ENCODE assay signal across 8 mouse cellular contexts in the genomic region with DNA sequence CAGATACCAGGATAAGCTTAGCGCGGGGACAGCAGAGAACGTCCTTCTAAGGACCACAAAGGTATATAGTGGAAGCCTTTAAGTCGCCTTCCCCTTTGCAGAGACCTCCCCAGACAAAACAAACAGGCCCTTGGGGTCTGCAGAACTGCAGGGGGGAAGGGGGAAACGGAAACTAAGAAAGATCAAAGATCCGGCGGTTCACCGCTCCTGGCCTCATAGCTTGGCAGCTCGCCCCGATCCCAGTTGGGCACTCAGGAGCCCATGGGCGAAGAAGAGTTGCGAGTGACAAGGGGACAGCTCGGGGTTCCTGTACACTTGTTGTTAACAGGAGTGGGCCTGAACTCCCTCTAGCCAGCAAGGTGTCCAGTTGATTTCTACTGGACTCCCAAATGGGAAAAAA. TPM values are rescaled to one million over a fixed set of nuclear protein-coding genes. Genes with fewer than 3 reads are reported as not detected.
DNase-seq lines count a peak whose midpoint lies in the region; ATAC-seq and TF ChIP-seq lines count a peak whose summit lies in the region.

No protein-coding gene starts in this region.

- ATAC-seq in CD4-positive, CD25-positive, alpha-beta regulatory T cell, adult 4 months = no peak
- no peak for ATAC-seq in lung, embryonic 14.5 days (ENCODE audit: insufficient read depth)
- ATAC-seq in hindbrain, embryonic 11.5 days (ENCODE audit: low FRiP score) = no peak
- ATAC-seq in monocyte, adult 5-6 weeks (replicated peaks; ENCODE audit: insufficient number of reproducible peaks, low FRiP score, low TSS enrichment, poor library complexity, severe bottlenecking) = no peak
- ATAC-seq in inflammation-experienced regulatory T-cells, adult 6 months = no peak

- peaks cover 21% of the 10 kb centered on the region for H3K4me1 ChIP-seq in lung, embryonic 14.5 days (ENCODE audit: insufficient read depth)
- peaks cover 13% of the 10 kb centered on the region for H3K4me1 ChIP-seq in hindbrain, embryonic 11.5 days (replicated peaks; ENCODE audit: control insufficient read depth, insufficient read depth, low read length)

- H3K4me2 ChIP-seq in lung, embryonic 14.5 days = peak overlapping the region; percentile 93
- H3K4me2 ChIP-seq in hindbrain, embryonic 11.5 days (replicated peaks; ENCODE audit: low read depth, low read length) = no peak overlapping the region

- peak; percentile 2 for DNase-seq in CD4-positive, CD25-positive, alpha-beta regulatory T cell, adult 2 months (ENCODE audit: low read depth, low spot score)
- peak; percentile 56 for DNase-seq in lung, embryonic 14.5 days
- DNase-seq in lung, adult 18-20 months = no peak
- peak; percentile 30 for DNase-seq in hindbrain, embryonic 11.5 days (ENCODE audit: low spot score)
- peak; percentile 37 to 53 for DNase-seq in lung, postnatal 4 days

- no peaks in the 10 kb centered on the region for H3K9me3 ChIP-seq in lung, embryonic 14.5 days (ENCODE audit: low read depth, low read length)
- H3K9me3 ChIP-seq in hindbrain, embryonic 11.5 days (ENCODE audit: control insufficient read depth, low read length) = no peaks in the 10 kb centered on the region

- H3K27ac ChIP-seq in lung, embryonic 14.5 days (ENCODE audit: low read depth) = no peak overlapping the region
- no peak overlapping the region for H3K27ac ChIP-seq in hindbrain, embryonic 11.5 days (ENCODE audit: low read depth, low read length)

- H3K4me3 ChIP-seq in lung, embryonic 14.5 days (ENCODE audit: low read depth, low read length) = peak overlapping the region; percentile 83
- H3K4me3 ChIP-seq in hindbrain, embryonic 11.5 days (ENCODE audit: low read depth, low read length) = no peak overlapping the region

- no peak for TF ChIP-seq CTCF in lung, embryonic 14.5 days (IDR thresholded peaks at IDR 0.05; ENCODE audit: low read depth)

- 11% methylated on average over 13 of the region's 13 CpGs for WGBS in lung, embryonic 14.5 days
- WGBS in hindbrain, embryonic 11.5 days = 14% methylated on average over 13 of the region's 13 CpGs

- no peak overlapping the region for H3K9ac ChIP-seq in lung, embryonic 14.5 days
- no peak overlapping the region for H3K9ac ChIP-seq in hindbrain, embryonic 11.5 days (ENCODE audit: low read depth, low read length)

- peaks cover 5% of the 10 kb centered on the region; the same call in 1 of the 2 replicates for H3K27me3 ChIP-seq in lung, embryonic 14.5 days (ENCODE audit: insufficient read depth, low read length)
- 0 out of 2 replicates have a peak, but pooled peaks cover 2% of the 10 kb centered on the region for H3K27me3 ChIP-seq in hindbrain, embryonic 11.5 days (ENCODE audit: control insufficient read depth, insufficient read depth, low read length)

- H3K36me3 ChIP-seq in lung, embryonic 14.5 days (ENCODE audit: insufficient read depth) = peaks cover 4% of the 10 kb centered on the region; the same call in 1 of the 2 replicates
- no peaks in the 10 kb centered on the region for H3K36me3 ChIP-seq in hindbrain, embryonic 11.5 days (ENCODE audit: control insufficient read depth, insufficient read depth, low read length)

RNA-seq across cellular contexts. Expression of a gene that starts 0.8 kb away (rescaled TPM):
- not detected for polyA plus RNA-seq in CD4-positive, CD25-positive, alpha-beta regulatory T cell, adult 4 months (2017; shearing (Covaris generic))
- polyA plus RNA-seq in lung, embryonic 14.5 days (2014; fragmentation: Nextera tagmentation; extraction: Ambion mirVana) = 53.6 and 63.4 TPM in 2 replicates
- 83.1 and 89.8 TPM in 2 replicates for polyA plus RNA-seq in hindbrain, embryonic 11.5 days (2014; fragmentation: Nextera tagmentation; extraction: Ambion mirVana)
- total RNA-seq in monocyte, adult 5-6 weeks (2017) = 0.85 to 1.2 TPM in 2 of 3 replicates, not detected in the other
- polyA plus RNA-seq in inflammation-experienced regulatory T-cells, adult 6 months (2017; shearing (Covaris generic)) = not detected

Comparison
In these comparisons a context has a peak if more than half of its experiments do, and no peak if none do; other contexts are left out.
1. DNase-seq: peak in CD4-positive, CD25-positive, alpha-beta regulatory T cell, adult 2 months (single experiment), lung, embryonic 14.5 days (single experiment), hindbrain, embryonic 11.5 days (single experiment) and lung, postnatal 4 days (2 of 2); none in lung, adult 18-20 months (0 of 2).
2. RNA of a gene that starts 0.8 kb away (polyA plus RNA-seq): 83.1 to 89.8 TPM in hindbrain, embryonic 11.5 days and 53.6 to 63.4 TPM in lung, embryonic 14.5 days; not detected in CD4-positive, CD25-positive, alpha-beta regulatory T cell, adult 4 months and not detected in inflammation-experienced regulatory T-cells, adult 6 months; every median in the first group is over 10 times any median in the second.